Mouse (Mus musculus): ENCODE measurements around the gene Sp140.
A peak's percentile ranks its signal among the peaks of the same experiment; 100 is the strongest.
"Not testable (repeated sequence)": the region's sequence is repeated elsewhere in the genome, so short reads cannot be mapped to it uniquely, and the experiment has no call there.

The Sp140 gene

DNA sequence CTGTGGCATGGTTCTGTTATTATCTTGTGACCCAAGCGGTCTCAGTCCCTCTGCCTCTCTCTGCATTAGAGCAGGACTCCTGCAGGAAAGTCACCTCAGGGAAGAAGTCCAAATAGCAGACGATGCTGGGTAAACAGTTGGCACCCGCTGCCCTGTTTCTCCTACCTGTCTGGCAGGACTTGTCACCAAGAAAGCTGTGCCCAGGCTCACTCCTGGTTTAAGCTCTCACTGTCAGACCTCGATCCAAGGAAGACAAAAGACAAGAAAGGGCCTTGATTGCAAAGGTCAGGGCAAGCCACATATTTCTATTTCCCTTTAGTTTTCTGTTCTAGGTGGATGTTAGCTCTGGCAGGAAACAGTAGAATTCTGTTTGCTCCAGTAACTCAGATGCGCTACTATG, 50.3 kb downstream of the Sp140 start:
- DNase-seq, result peak; percentile 6 to 14

DNA sequence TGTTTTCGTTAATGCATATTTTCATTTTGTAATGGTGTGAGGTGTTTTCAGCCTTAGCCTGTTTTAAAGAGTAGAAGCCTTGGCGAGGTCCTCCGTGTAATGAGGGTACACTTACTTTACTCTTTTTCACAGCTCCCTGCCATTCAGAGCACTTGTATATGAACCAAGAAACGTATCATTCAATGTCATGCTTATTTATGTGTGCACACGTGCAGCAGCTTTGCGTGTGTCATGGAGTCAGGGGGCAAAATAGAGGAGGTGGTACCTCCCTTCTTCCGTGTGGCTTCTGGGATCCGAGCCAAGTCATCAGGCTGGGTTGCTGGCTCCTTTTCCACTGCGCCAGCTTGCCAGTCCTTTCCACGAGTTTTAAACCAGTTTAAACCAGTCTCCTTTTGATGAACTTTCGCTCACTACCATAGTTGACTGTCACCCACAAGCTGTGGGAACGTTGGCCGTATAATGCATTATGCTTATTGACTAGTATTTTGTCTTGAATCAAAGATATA, 51.6 kb downstream of the Sp140 start:
- DNase-seq, result peak; percentile 96 to 98

DNA sequence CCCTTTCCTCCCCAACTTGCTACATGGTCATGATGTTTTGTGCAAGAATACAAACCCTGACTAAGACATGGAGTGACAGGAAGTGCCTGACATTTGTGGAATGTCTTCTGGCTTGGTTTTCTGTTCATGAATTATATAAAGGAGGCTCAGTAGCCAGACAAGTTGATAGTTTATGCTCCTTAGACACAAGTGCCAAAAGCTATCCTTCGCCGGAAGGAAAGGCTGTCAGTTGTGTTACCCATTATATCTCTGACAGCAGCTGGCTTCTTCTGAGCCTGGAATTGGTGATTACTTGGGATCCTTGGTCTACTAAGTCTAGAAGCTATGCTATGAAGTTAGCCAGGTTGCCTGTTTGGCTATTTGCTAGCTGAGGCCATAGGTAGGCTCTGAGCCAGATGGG, 57.0 kb downstream of the Sp140 start:
- not testable (repeated sequence) for DNase-seq

DNA sequence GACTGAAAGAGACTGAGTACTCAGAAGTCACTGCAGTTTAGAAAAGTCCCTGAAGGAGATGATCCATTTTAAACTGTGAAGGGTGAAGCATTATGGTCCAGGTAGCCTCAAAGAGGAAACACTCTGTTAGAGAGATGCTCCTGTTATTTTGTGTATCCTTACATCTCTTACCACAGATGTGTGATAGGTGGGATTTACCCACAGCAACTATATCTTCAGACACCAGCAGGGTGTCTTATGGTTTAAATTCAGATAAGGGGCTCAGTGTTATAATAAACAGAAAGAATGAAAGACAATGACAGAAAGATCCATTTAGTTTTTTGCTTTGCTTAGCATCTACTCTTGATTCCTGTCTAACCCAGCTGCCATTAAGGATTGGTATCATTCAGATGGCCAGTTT, 64.1 kb downstream of the Sp140 start:
- no peak for DNase-seq

DNA sequence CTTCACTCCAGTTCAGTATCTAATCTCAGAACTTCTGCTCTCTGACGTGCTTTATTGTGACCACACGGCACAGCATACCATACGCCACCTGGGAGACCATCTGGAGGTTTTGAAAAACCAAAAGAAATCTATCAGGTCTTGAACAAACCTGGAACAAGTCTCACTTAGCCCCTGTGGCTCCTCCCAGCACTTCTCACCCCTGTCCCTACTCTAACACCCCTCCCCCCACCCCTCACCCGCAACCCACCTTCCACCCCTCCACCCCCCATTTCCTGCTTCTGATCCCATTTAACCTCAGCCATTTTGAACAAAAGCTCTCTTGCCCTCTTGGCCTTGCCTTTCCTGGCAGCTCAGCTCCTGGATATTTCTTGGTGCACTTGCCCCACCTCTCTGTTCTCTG, 80.0 kb downstream of the Sp140 start:
- no peak for DNase-seq

DNA sequence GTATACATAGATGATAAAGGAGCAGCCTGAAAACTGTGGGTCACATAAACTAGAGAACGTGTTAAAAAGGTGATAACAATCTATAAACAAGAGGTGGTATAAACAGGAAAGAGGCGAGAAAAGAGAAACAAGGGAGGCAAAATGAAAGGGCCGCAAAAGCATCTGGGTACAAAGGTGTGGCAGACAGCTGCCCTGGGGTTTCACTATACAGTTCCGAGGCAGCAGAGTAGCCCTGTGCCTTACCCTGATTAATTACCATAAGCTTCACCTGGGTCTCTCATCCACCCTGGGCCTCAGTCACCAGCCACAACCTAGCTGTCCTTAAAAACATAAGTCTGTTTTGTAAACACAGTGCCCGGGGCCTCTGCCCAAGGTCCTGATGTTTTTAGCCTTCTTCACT, 86.5 kb downstream of the Sp140 start:
- DNase-seq, result no peak

DNA sequence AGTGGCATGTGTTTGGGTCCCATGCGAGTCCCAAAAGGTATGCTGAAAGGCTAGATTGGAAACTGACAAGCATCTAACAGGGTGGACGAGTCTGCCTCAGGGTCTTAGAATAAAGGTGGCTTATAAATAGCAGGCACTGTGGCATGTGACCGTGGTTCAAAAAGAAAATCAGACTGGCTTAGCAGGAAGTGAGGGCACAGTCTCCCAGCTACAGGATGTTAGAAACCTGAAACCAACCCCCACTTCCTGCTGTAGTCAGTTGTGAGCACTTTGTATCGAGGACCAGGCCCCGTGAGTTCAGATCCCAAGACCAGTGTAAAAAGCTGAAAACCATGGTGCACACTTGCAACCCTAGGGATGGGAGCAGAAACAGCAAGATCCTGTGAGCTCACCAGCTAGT, 87.2 kb downstream of the Sp140 start:
- DNase-seq, result no peak

DNA sequence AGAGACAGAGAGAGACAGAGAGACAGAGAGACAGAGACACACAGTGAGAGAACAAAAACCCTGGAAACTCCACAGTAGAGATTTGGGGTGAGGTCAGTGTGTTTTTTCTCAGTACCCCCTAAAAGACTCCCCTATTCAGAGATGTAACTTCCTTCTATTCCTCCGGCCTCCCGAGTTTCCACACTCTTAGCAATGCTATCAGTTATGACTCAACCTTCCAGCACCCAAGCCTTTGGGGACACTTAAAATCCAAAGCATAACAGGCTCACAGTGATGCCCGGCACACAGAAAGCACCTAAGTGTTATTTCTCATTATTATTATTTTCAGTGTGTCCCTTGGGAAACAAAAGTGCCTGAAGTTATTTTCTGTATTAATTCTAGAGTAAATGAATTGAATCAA, 90.4 kb downstream of the Sp140 start:
- no peak for DNase-seq

DNA sequence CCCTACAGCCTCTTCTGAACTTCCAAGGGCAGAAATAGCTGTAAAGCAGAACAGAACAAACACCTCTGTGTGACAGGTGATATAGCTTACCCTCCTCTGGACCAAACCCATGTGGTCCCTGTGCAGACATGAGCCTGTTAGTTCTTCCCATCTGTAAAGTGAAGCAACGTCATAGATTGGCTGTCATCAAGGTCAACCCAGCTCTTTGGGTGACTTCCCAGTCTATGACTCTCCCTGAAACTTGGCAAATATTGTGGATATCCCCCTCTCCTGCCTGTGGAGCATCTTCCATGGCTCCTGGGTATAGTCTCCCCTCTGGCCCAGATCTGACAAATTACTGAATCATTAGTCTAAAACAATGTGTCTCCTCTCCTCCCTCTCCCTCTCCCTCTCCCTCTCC, 92.1 kb downstream of the Sp140 start:
- no peak for DNase-seq

- no peak for DNase-seq
Measured at GRCm38 (mm10) chr1:85693280-85693679, 93.1 kb downstream of the Sp140 start.

Measured in cerebellum, postnatal 10 days (tissue).